Mouse (Mus musculus): ENCODE data around the gene Crmp1.

- TF ChIP-seq CTCF (IDR thresholded peaks at IDR 0.05; ENCODE audit: control insufficient read depth, insufficient read depth, insufficient replicate concordance, low read depth, low read length) (no peak), POLR2A (IDR thresholded peaks at IDR 0.05; ENCODE audit: control insufficient read depth, low read depth, low read length) (no peak)
Observed at GRCm38 (mm10) chr5:37227956-37228680, 13.6 kb upstream of the Crmp1 start.

All from testis, adult 2 months (tissue).